Mouse (Mus musculus) hindbrain, postnatal 0 days (tissue): ENCODE data around the gene Tmem127. TPM values are rescaled to one million over a fixed set of nuclear protein-coding genes. Genes with fewer than 3 reads are reported as not detected.
A peak's percentile ranks its signal among the peaks of the same experiment; 100 is the strongest.
"Not testable (repeated sequence)": the region's sequence is repeated elsewhere in the genome, so short reads cannot be mapped to it uniquely, and the experiment has no call there.

Experiments
- ATAC-seq: fragments of 200-750 bp; cut with Nextera tagmentation; 2 replicates; pipeline ENCODE4 v1.8.0; 2017; ENCODE audit warnings: mild to moderate bottlenecking, moderate TSS enrichment, moderate library complexity
- DNase-seq: peaks from one replicate; pipeline ENCODE4 v3.0.0-alpha.2; 2015; ENCODE audit warnings: low spot score
- H3K27ac ChIP-seq: fragments of 300-500 bp; sonication (generic); 2 replicates; pipeline ENCODE4 v1.5.1; 2014; ENCODE audit warnings: mild to moderate bottlenecking
- H3K27me3 ChIP-seq: fragments of 300-500 bp; sonication (generic); 2 replicates; pipeline ENCODE4 v1.6.1; 2014; ENCODE audit warnings: low read length, mixed read lengths; ENCODE audit not compliant: insufficient read depth
- H3K36me3 ChIP-seq: fragments of 300-500 bp; sonication (generic); 2 replicates; pipeline ENCODE4 v1.6.1; 2014; ENCODE audit warnings: low read length, mixed read lengths; ENCODE audit not compliant: insufficient read depth
- H3K4me1 ChIP-seq: fragments of 300-500 bp; sonication (generic); 2 replicates; pipeline ENCODE4 v1.6.1; 2014; ENCODE audit warnings: antibody characterized with exemption, low read length, mixed read lengths; ENCODE audit not compliant: insufficient read depth
- H3K4me2 ChIP-seq: fragments of 300-500 bp; sonication (generic); 2 replicates; pipeline ENCODE4 v1.6.1; 2014; ENCODE audit warnings: low read depth, mild to moderate bottlenecking, low read length, moderate library complexity, mixed read lengths
- H3K4me3 ChIP-seq: fragments of 300-500 bp; sonication (generic); 2 replicates; pipeline ENCODE4 v1.5.1; 2014; ENCODE audit warnings: low read length
- H3K9ac ChIP-seq: fragments of 300-500 bp; sonication (generic); replicated peaks from 2 replicates; pipeline ENCODE4 v1.6.1; 2014; ENCODE audit warnings: mild to moderate bottlenecking, low read length, moderate library complexity, mixed read lengths
- H3K9me3 ChIP-seq: fragments of 300-500 bp; sonication (generic); 2 replicates; pipeline ENCODE4 v1.6.1; 2016; ENCODE audit warnings: low read length, mixed read lengths
- CTCF ChIP-seq: IDR thresholded peaks from 2 replicates; pipeline ENCODE4 v1.5.1; 2016; ENCODE audit warnings: antibody characterized with exemption, control low read depth, low read depth
- WGBS: fragments of 180-500 bp; shearing (Covaris S2); extraction: QIAGEN DNeasy Blood & Tissue Kit; methylation state at CpG from one replicate; pipeline ENCODE4 v1.1.7; 2014; 5-methylcytosine and 5-hydroxymethylcytosine counted together
- polyA plus RNA-seq: library from polyadenylated mRNA; unstranded; fragments of >200 nt; fragmentation: Nextera tagmentation; extraction: Ambion mirVana; gene quantifications from 2 replicates; pipeline ENCODE4 v1.2.1, GENCODE M21; 2015
- total RNA-seq: library from RNA; depleted of rRNA; stranded (reverse); fragments of >200 nt; gene quantifications from 2 replicates; pipeline ENCODE4 v1.2.3, GENCODE M21; 2014; rRNA removed

Gene Tmem127
- 169 TPM in 2 replicates for total RNA-seq
- polyA plus RNA-seq: 72.1 and 76.1 TPM in 2 replicates

DNA sequence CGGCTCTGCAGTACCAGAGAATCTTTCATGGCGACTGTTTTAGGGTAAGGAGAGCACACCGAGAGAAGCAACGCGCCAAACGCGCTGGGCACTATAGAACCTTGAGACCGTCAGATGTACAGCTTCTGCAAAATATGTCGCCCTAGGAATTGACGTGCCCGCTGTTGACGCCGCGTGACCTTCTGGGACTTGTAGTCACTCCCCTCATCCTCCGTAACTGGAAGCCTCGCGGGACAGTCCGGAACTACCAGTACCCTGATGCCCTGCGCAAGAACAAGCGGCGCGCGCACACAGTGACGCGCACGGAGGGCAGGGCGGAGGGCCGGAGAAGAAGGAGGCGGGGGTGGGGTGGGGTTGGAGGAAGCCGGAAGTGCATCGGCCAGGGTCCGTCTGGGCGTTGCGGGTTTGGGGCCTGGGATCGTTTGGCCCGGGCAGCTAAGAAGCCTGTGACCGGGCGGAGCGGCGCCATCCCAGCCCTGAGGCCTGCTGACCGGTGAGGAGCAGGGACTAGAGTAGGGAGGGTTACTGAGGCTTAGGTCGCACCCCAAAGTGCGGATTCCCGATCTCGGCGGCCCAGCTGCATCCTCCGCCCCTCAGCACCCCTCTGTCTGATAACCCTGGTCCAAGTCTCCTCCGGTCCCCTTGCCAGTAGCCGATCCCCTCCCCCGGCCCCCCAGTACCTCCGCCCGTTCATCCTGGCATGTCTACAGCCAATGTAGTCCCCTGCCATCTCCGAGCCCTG lies at the start of gene Tmem127, which contains the start of gene Ciao1:
Gene Tmem127 (plus strand): TSS at position 317 of the 742 bp plus-strand sequence.
Gene Ciao1 (minus strand): TSS at position 225 of the 742 bp plus-strand sequence.
- Histone ChIP-seq H3K9me3 (no peaks in the 10 kb centered on the region), H3K36me3 (peaks cover 13% of the 10 kb centered on the region; the same call in 1 of the 2 replicates), H3K27me3 (no peaks in the 10 kb centered on the region), H3K27ac (peak within 1 kb of the TSS; percentile 91), H3K9ac (peak within 1 kb of the TSS; percentile 92), H3K4me3 (peak within 1 kb of the TSS; percentile 93), H3K4me1 (peaks cover 15% of the 10 kb centered on the region), H3K4me2 (peak within 1 kb of the TSS; percentile 89)
- peak; percentile 98 for ATAC-seq
- TF ChIP-seq CTCF: no peak
- peak; percentile 100 for DNase-seq
- under 1% methylated on average over 47 of the region's 53 CpGs for WGBS

DNA sequence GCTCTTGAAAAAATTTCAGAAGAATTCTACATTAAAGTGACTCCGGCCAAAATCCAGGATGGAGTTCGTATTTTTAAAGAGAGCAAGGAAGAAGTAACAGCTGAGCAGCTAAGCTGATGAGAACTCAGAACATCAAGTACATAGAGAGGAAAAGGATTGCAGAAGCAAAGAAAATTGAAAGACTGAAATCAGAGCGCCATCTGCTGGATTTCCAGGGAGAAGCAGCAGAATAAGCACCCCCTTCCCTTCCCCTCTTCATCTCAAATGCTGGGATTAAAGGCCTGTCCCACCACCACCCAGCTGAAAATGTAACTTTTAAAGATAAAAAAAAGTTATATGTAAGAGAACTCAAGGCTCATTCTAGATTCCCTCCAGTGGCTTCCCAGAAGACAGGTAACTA lies 42.8 kb upstream of the Tmem127 start:
- no peaks in the 10 kb centered on the region for H3K36me3 ChIP-seq
- no peak overlapping the region for H3K9ac ChIP-seq
- no peaks in the 10 kb centered on the region for H3K9me3 ChIP-seq
- TF ChIP-seq CTCF: peak; percentile 84
- no peak overlapping the region for H3K27ac ChIP-seq
- DNase-seq: peak; percentile 77
- peaks cover 9% of the 10 kb centered on the region for H3K4me1 ChIP-seq
- no peak overlapping the region for H3K4me2 ChIP-seq
- ATAC-seq: no peak
- no peak overlapping the region for H3K4me3 ChIP-seq
- H3K27me3 ChIP-seq: no peaks in the 10 kb centered on the region
- WGBS: 31% methylated on average over 3 of the region's 3 CpGs

DNA sequence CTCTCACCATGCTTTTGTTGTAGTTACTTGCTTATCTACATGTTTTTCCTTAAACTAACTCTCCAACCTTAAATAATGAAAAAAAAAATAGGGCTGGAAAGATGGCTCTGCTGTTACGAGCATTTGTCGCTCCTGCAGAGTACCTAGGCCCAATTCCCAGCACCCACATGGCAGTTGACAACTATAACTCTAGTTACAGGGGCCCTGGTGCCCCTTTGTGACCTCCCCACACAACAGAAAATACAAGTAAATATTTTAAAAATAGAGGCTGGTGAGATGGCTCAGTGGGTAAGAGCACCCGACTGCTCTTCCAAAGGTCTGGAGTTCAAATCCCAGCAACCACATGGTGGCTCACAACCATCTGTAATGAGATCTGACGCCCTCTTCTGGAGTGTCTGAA lies 41.8 kb upstream of the Tmem127 start:
- not testable (repeated sequence) for H3K9me3 ChIP-seq, H3K27me3 ChIP-seq, H3K9ac ChIP-seq, H3K4me2 ChIP-seq, H3K36me3 ChIP-seq, H3K4me1 ChIP-seq, DNase-seq, H3K27ac ChIP-seq, ATAC-seq, H3K4me3 ChIP-seq
- WGBS: 89% methylated on average over 4 of the region's 4 CpGs

DNA sequence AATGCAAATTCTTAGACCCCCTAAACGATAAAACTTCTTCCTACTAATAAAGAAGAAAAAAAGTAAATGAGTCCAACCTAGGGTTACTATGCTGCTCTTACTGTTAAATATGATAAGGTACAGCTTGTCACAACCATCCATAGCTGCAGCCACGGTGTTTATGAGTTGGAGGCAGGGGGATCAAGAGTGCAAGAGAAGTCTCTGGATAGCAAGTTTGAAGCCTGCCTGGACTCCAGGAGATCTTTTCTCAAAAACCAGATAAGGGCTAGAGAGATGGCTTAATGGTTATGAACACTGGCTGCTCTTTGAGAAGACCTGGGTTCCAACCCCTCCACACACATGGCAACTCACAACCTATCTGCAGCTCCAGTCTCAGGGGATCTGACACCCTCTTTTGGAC lies 40.8 kb upstream of the Tmem127 start:
- H3K4me3 ChIP-seq: no peak overlapping the region
- H3K4me1 ChIP-seq: peaks cover 9% of the 10 kb centered on the region
- H3K36me3 ChIP-seq: peaks cover 16% of the 10 kb centered on the region
- WGBS: 96% methylated on average over 2 of the region's 2 CpGs
- H3K4me2 ChIP-seq: no peak overlapping the region
- no peaks in the 10 kb centered on the region for H3K9me3 ChIP-seq
- no peaks in the 10 kb centered on the region for H3K27me3 ChIP-seq
- ATAC-seq: no peak
- no peak for TF ChIP-seq CTCF
- no peak overlapping the region for H3K27ac ChIP-seq
- no peak for DNase-seq
- no peak overlapping the region for H3K9ac ChIP-seq

- H3K36me3 ChIP-seq: peaks cover 24% of the 10 kb centered on the region
- DNase-seq: peak; percentile 99
- peak within 1 kb of the TSS; percentile 82 for H3K4me2 ChIP-seq
- WGBS: 12% methylated on average over 36 of the region's 36 CpGs
- no peaks in the 10 kb centered on the region for H3K27me3 ChIP-seq
- peaks cover 9% of the 10 kb centered on the region for H3K4me1 ChIP-seq
- H3K4me3 ChIP-seq: peak within 1 kb of the TSS; percentile 78
- peak within 1 kb of the TSS; percentile 71 for H3K9ac ChIP-seq
- peak within 1 kb of the TSS; percentile 80 for H3K27ac ChIP-seq
- H3K9me3 ChIP-seq: no peaks in the 10 kb centered on the region
- ATAC-seq: peak; percentile 99
- no peak for TF ChIP-seq CTCF
Measured at GRCm38 (mm10) chr2:127207547-127208451, 39.9 kb upstream of the Tmem127 start, which contains the start of the genes 1810024B03Rik and Snrnp200. 1810024B03Rik (minus strand) TSS chr2:127208280. Snrnp200 (plus strand) TSS chr2:127208386.

DNA sequence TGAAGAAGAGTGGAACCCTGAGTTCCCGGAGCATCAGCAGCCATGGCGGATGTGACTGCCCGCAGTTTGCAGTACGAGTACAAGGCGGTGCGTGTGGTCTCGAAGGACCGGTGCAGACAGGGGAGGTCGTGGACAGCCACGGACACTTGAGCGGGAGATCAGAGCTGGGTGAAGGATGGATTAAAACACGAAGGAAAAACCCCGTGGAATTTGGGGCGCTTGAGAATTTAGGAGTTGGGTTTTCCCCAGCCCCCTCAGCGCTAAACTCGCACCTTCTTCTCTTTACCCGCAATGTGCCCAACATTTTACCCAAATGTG lies 39.3 kb upstream of the Tmem127 start:
- peaks cover 25% of the 10 kb centered on the region for H3K36me3 ChIP-seq
- DNase-seq (no peak), ATAC-seq (no peak)
- TF ChIP-seq CTCF: no peak
- H3K27me3 ChIP-seq: no peaks in the 10 kb centered on the region
- H3K4me3 ChIP-seq: peak overlapping the region; percentile 78
- H3K27ac ChIP-seq: peak overlapping the region; percentile 78
- WGBS: under 1% methylated on average over 17 of the region's 17 CpGs
- H3K4me1 ChIP-seq: peaks cover 9% of the 10 kb centered on the region
- no peaks in the 10 kb centered on the region for H3K9me3 ChIP-seq
- peak overlapping the region; percentile 82 for H3K4me2 ChIP-seq
- peak overlapping the region; percentile 71 for H3K9ac ChIP-seq
